Mouse (Mus musculus) cerebellum, adult 2 months (tissue): ENCODE data around the gene Cnn1. TPM values are rescaled to one million over a fixed set of nuclear protein-coding genes. Genes with fewer than 3 reads are reported as not detected.

Source experiments
- DNase-seq, 2 experiments: peaks; one replicate each; pipeline ENCODE4 v3.0.0; 2021
- H3K27ac ChIP-seq: fragments of 200-500 bp; 2 replicates; pipeline ENCODE4 v1.5.1; 2012; ENCODE audit warnings: low read length, control low read depth, inconsistent platforms; ENCODE audit not compliant: insufficient read depth
- H3K27me3 ChIP-seq: fragments of 200-500 bp; 2 replicates; pipeline ENCODE4 v1.6.1; 2012; ENCODE audit warnings: inconsistent platforms, mild to moderate bottlenecking, low read length, moderate library complexity; ENCODE audit not compliant: control insufficient read depth, insufficient read depth
- H3K4me1 ChIP-seq: fragments of 200-500 bp; 2 replicates; pipeline ENCODE4 v1.6.1; 2011; ENCODE audit warnings: low read length; ENCODE audit not compliant: control insufficient read depth, insufficient read depth
- H3K4me3 ChIP-seq: fragments of 200-500 bp; replicated peaks from 2 replicates; pipeline ENCODE3; 2011; ENCODE audit warnings: mild to moderate bottlenecking, low read depth, low read length, control low read depth; ENCODE audit not compliant: insufficient read depth
- CTCF ChIP-seq: fragments of 200-500 bp; IDR thresholded peaks from 2 replicates; pipeline ENCODE4 v1.5.1; 2011; ENCODE audit warnings: low read depth, mild to moderate bottlenecking, control low read depth, low read length, moderate library complexity, borderline replicate concordance; ENCODE audit not compliant: insufficient read depth
- POLR2A ChIP-seq: fragments of 200-500 bp; IDR thresholded peaks from 2 replicates; pipeline ENCODE4 v1.6.1; 2011; ENCODE audit warnings: low read length, control low read depth, borderline replicate concordance; ENCODE audit not compliant: insufficient read depth
- WGBS: fragments of 180-500 bp; shearing (Covaris S2); methylation state at CpG from one replicate; pipeline ENCODE4 v1.1.7; 2018; 5-methylcytosine and 5-hydroxymethylcytosine counted together
- polyA plus RNA-seq: library from polyadenylated mRNA; depleted of rRNA; stranded (reverse); fragments of >200 nt; gene quantifications from 2 replicates; pipeline ENCODE4 v1.2.3, GENCODE M21; 2012

Gene Cnn1
- polyA plus RNA-seq, 1 experiment, result 1.6 TPM

DNA sequence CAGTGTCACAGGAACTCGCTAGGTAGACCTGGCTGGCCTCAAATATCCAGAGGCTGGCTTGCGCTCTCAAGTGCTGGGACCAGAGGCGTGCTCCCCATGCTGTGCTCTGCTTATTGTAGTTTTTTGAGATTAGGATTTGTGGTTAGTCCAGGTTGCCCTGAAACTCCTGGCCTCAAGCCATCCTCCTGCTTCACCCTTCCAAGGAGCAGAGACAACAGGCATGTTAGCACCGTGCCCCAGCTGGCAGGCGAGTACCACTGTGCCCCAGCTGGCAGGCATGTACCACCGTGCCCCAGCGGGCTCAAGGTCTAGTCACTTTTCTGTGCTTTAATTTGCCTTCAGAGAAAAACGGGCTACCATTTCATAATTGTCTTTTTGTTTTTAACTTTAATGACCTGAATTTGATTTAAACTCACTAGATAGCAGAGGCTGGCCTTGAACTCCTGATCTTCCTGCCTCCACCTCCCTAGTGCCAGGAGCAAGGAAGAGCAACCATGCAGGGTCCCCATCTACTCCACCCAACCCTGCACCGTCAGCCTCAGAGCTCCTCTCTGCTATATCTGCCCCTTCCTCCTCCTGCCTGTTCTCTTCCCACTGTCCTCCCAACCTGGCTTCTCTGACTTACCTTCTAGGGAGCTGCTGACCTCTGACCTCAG, 36.1 kb downstream of the Cnn1 start:
- Histone ChIP-seq H3K27ac (no peak overlapping the region), H3K4me3 (no peak overlapping the region), H3K27me3 (no peaks in the 10 kb centered on the region), H3K4me1 (no peaks in the 10 kb centered on the region)
- WGBS, result 50% methylated on average over 9 of the region's 9 CpGs
- no peak for DNase-seq
- TF ChIP-seq POLR2A (no peak), CTCF (no peak)

GRCm38 (mm10) chr9:22135644-22136390, 36.8 kb downstream of the Cnn1 start, which contains the start of gene Acp5:
TSS of gene Acp5 (minus strand) at chr9:22135711.
- Histone ChIP-seq H3K4me1 (no peaks in the 10 kb centered on the region), H3K27ac (no peak within 1 kb of the TSS), H3K27me3 (no peaks in the 10 kb centered on the region), H3K4me3 (no peak within 1 kb of the TSS)
- WGBS, result 82% methylated on average over 7 of the region's 7 CpGs
- no peak for DNase-seq
- TF ChIP-seq CTCF (no peak), POLR2A (no peak)

DNA sequence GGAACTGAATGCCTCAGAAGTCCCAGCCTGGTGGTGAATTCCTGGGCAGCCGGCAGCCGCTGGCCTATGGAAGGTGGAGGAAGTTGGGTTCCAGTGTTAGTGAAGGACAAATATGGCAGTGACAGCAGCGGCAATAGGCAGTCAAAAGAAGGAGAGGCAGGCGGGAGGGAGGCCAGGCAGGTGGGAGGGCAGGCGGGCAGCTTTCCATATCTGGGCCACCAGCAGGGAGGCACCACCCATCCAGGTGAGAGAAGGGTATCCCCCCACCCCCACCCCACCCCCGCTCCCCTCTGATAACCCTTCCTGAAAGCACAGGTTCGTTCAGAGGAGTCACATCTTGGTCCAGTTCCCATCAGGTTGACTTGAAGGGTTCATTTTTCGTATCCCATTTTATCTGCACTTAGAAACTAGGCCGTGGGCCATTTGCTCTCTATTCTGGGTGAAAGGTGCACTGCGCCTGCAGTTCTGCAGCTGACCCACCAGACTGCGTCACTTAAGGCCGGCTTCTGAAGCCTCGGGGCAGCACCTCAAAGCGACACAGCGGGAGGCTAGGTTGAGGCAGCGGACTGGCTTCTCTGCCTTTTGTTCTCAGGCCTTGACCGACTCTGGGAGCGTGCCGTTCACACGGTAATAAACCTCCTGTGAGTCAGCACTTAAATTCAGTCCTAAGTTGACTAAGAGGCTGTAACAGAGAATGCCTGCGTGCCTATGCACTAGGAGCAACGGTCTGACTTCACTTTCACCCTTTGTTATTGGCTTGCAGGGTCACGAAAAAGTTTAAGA, 37.9 kb downstream of the Cnn1 start:
- Histone ChIP-seq H3K27ac (no peak overlapping the region), H3K4me3 (no peak overlapping the region), H3K27me3 (no peaks in the 10 kb centered on the region), H3K4me1 (no peaks in the 10 kb centered on the region)
- WGBS, result 45% methylated on average over 23 of the region's 23 CpGs
- TF ChIP-seq CTCF (no peak), POLR2A (no peak)
- no peak for DNase-seq

- no peak overlapping the region for H3K4me3 ChIP-seq
- no peaks in the 10 kb centered on the region for H3K4me1 ChIP-seq
- 11% methylated on average over 2 of the region's 2 CpGs for WGBS
- peak; percentile 84 for TF ChIP-seq CTCF
- TF ChIP-seq POLR2A, result no peak
- no peak overlapping the region for H3K27ac ChIP-seq
- H3K27me3 ChIP-seq, result no peaks in the 10 kb centered on the region
- DNase-seq, result peak; percentile 31 to 57
These were observed 39.5 kb downstream of the Cnn1 start for GRCm38 (mm10) chr9:22138480-22138879.

- no peak overlapping the region for H3K4me3 ChIP-seq
- H3K4me1 ChIP-seq, result no peaks in the 10 kb centered on the region
- DNase-seq, result peak; percentile 72 to 86
- no peak for TF ChIP-seq POLR2A
- no peak for TF ChIP-seq CTCF
- WGBS, result 19% methylated on average over 5 of the region's 5 CpGs
- peak overlapping the region; percentile 9; the same call in 1 of the 2 replicates for H3K27ac ChIP-seq
- no peaks in the 10 kb centered on the region for H3K27me3 ChIP-seq
These were observed 40.7 kb downstream of the Cnn1 start for GRCm38 (mm10) chr9:22139746-22140145.

GRCm38 (mm10) chr9:22143108-22144037, 44.4 kb downstream of the Cnn1 start:
- no peak overlapping the region for H3K27ac ChIP-seq

DNA sequence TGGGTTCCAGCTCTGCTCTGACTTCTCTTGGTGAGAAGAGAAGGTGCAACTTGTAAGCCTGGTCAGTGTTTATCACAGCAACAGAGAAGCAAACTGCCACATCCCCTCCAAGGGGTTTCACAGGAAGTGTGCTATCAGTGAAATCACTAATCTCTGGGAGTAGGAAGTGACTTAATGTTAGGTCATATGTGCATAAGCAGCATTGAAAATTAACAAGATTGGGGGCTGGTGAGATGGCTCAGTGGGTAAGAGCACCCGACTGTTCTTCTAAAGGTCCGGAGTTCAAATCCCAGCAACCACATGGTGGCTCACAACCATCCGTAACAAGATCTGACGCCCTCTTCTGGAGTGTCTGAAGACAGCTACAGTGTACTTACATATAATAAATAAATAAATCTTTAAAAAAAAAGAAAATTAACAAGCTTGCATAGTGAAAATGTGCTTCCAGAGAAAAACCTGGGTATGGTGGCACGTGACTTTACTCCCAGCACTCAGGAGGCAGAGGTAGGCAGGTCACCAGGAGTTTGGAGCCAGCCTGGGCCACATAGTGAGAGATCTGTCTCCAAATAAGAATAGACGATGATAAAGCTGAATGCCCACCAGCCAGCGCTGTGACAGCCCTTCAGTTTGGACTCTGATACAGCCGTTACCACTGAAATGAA, 45.4 kb downstream of the Cnn1 start:
- no peak overlapping the region for H3K27ac ChIP-seq
- WGBS, result 83% methylated on average over 8 of the region's 8 CpGs
- DNase-seq, result no peak
- no peak overlapping the region for H3K4me3 ChIP-seq
- TF ChIP-seq POLR2A, result no peak
- TF ChIP-seq CTCF, result no peak
- H3K4me1 ChIP-seq, result no peaks in the 10 kb centered on the region
- no peaks in the 10 kb centered on the region for H3K27me3 ChIP-seq

More at GRCm38 (mm10) chr9:22143108-22144037, 44.4 kb downstream of the Cnn1 start:
- DNase-seq, result peak; percentile 84 to 92
- Histone ChIP-seq H3K27me3 (no peaks in the 10 kb centered on the region), H3K4me1 (no peaks in the 10 kb centered on the region), H3K4me3 (no peak overlapping the region)
- peak; percentile 92 for TF ChIP-seq CTCF
- no peak for TF ChIP-seq POLR2A
- WGBS, result 49% methylated on average over 17 of the region's 17 CpGs
